Mouse (Mus musculus): ENCODE measurements at regions not wholly inside any gene's neighbourhood (a gene's known extent, or its start where the extent isn't known, plus 50 kb on each side); places are given as distances from the start of the nearest gene placed in this dataset.

GRCm38 (mm10) chr12:12181686-12182085 is 80.3 kb upstream of the Fam49a start:
- TF ChIP-seq CTCF (IDR thresholded peaks at IDR 0.05), result no peak
- DNase-seq, result no peak
- H3K4me3 ChIP-seq, result no peak overlapping the region
- intact Hi-C loops (cut with DNase I), result no loop called here
- H3K27ac ChIP-seq, result no peak overlapping the region

- no peak for DNase-seq
- TF ChIP-seq CTCF (IDR thresholded peaks at IDR 0.05), result no peak
- Histone ChIP-seq H3K27ac (no peak overlapping the region), H3K4me3 (no peak overlapping the region)
- intact Hi-C loops (cut with DNase I), result no loop called here
Observed at GRCm38 (mm10) chr12:12186353-12186752, 75.6 kb upstream of the Fam49a start.

- Histone ChIP-seq H3K27ac (no peak overlapping the region), H3K4me3 (no peak overlapping the region)
- no peak for TF ChIP-seq CTCF (IDR thresholded peaks at IDR 0.05)
- intact Hi-C loops (cut with DNase I), result no loop called here
- no peak for DNase-seq
Observed at GRCm38 (mm10) chr12:12195066-12195465, 66.9 kb upstream of the Fam49a start.

GRCm38 (mm10) chr12:12196627-12197026 is 65.3 kb upstream of the Fam49a start:
- intact Hi-C loops (cut with DNase I), result no loop called here
- no peak for DNase-seq
- Histone ChIP-seq H3K27ac (no peak overlapping the region), H3K4me3 (no peak overlapping the region)
- no peak for TF ChIP-seq CTCF (IDR thresholded peaks at IDR 0.05)

- Histone ChIP-seq H3K4me3 (no peak overlapping the region), H3K27ac (no peak overlapping the region)
- no peak for TF ChIP-seq CTCF (IDR thresholded peaks at IDR 0.05)
- DNase-seq, result no peak
- intact Hi-C loops (cut with DNase I), result no loop called here
Observed at GRCm38 (mm10) chr12:12208216-12208615, 53.7 kb upstream of the Fam49a start.

Data from gastrocnemius, adult 2 months (tissue).